Comparison of ENCODE assay signal across 23 mouse cellular contexts in genomic region chr2:124338296-124338695, GRCm38 (mm10).
DNase-seq lines count a peak whose midpoint lies in the region; ATAC-seq lines count a peak whose summit lies in the region.
"Had no signal": no experiment of that assay in that cellular context is flagged by ENCODE, and none has a peak within 500 bp of the region (broad histone marks: within the 10 kb centered on the region; RNA-seq: fewer than 3 reads in every experiment).

No protein-coding gene starts in this region.

- ATAC-seq in frontal cortex, adult (ENCODE audit: low TSS enrichment): peak; percentile 85
- ATAC-seq: hindbrain, postnatal 0 days; intestine, embryonic 15.5 days; lung, postnatal 0 days; midbrain, embryonic 15.5 days had no signal

- DNase-seq in frontal cortex, postnatal 25 days (ENCODE audit: low spot score in 2 of 2): no peak
- peak; percentile 29 for DNase-seq in layer of hippocampus, adult 9-11 months
- no peak for DNase-seq in layer of hippocampus, postnatal 14 days (ENCODE audit: low spot score in 2 of 2)
- DNase-seq in right cerebral cortex, adult 2 months (ENCODE audit: low spot score in 2 of 2): peak; percentile 31 to 42
- no peak for DNase-seq in right cerebral cortex, postnatal 14 days
- DNase-seq in retina, postnatal 1 day: peak; percentile 10
- no peak for DNase-seq in yolk sac, embryonic 10.5 days (ENCODE audit: low spot score)
- DNase-seq: adrenal gland, postnatal 25 days; B cell, adult 2 months; cerebellum, adult 2 months; cerebellum, postnatal 14 days; gastrocnemius, postnatal 10 days; kidney, adult 2 months; kidney, postnatal 36 days; liver, embryonic 13.5 days; lung, adult 18-20 months; lung, postnatal 4 days; thymus, adult 2 months had no signal

Comparison
In these comparisons a context has a peak if more than half of its experiments do, and no peak if none do; other contexts are left out.
1. DNase-seq: peak in layer of hippocampus, adult 9-11 months (single experiment), right cerebral cortex, adult 2 months (2 of 2) and retina, postnatal 1 day (single experiment); none in frontal cortex, postnatal 25 days (0 of 2), layer of hippocampus, postnatal 14 days (0 of 2), right cerebral cortex, postnatal 14 days (single experiment) and yolk sac, embryonic 10.5 days (single experiment).